Mouse (Mus musculus): ENCODE data around the gene Map3k15. TPM values are rescaled to one million over a fixed set of nuclear protein-coding genes. Genes with fewer than 3 reads are reported as not detected.
A peak's percentile ranks its signal among the peaks of the same experiment; 100 is the strongest.

Gene Map3k15
- polyA plus RNA-seq (2016; fragmentation: Nextera tagmentation; extraction: Ambion mirVana): 0.25 and 0.48 TPM in 2 replicates

- H3K4me2 ChIP-seq (replicated peaks): peak within 1 kb of the TSS; percentile 78
- H3K4me3 ChIP-seq: peak within 1 kb of the TSS; percentile 44
- 27% methylated on average over 76 of the region's 108 CpGs for WGBS
- H3K36me3 ChIP-seq: no peaks in the 10 kb centered on the region
- no peak within 1 kb of the TSS for H3K27ac ChIP-seq
- no peaks in the 10 kb centered on the region for H3K4me1 ChIP-seq
- H3K9ac ChIP-seq: peak within 1 kb of the TSS; percentile 35; the same call in 1 of the 2 replicates
- H3K27me3 ChIP-seq: peaks cover 40% of the 10 kb centered on the region
- H3K9me3 ChIP-seq (replicated peaks): no peaks in the 10 kb centered on the region
- ATAC-seq (ENCODE audit: low FRiP score): peak; percentile 56; the same call in 1 of the 2 replicates
These were observed at the start of gene Map3k15 for GRCm38 (mm10) chrX:159988002-159988960. Gene Map3k15 (plus strand): TSS chrX:159988433.

GRCm38 (mm10) chrX:159942569-159942968, 45.7 kb upstream of the Map3k15 start:
- Histone ChIP-seq H3K9ac (no peak overlapping the region), H3K36me3 (no peaks in the 10 kb centered on the region), H3K27me3 (peaks cover 13% of the 10 kb centered on the region), H3K4me1 (no peaks in the 10 kb centered on the region), H3K9me3 (replicated peaks) (no peaks in the 10 kb centered on the region), H3K4me2 (replicated peaks) (no peak overlapping the region), H3K4me3 (no peak overlapping the region), H3K27ac (no peak overlapping the region)
- ATAC-seq (ENCODE audit: low FRiP score): no peak
- 90% methylated on average over 2 of the region's 2 CpGs for WGBS

GRCm38 (mm10) chrX:159943586-159943985, 44.6 kb upstream of the Map3k15 start:
- Histone ChIP-seq H3K27ac (no peak overlapping the region), H3K4me3 (no peak overlapping the region), H3K9me3 (replicated peaks) (no peaks in the 10 kb centered on the region), H3K9ac (no peak overlapping the region), H3K4me1 (no peaks in the 10 kb centered on the region), H3K27me3 (peaks cover 17% of the 10 kb centered on the region), H3K4me2 (replicated peaks) (no peak overlapping the region), H3K36me3 (no peaks in the 10 kb centered on the region)
- no peak for ATAC-seq (ENCODE audit: low FRiP score)
- 53% methylated on average over 1 of the region's 1 CpGs for WGBS

- WGBS: 89% methylated on average over 7 of the region's 7 CpGs
- Histone ChIP-seq H3K4me2 (replicated peaks) (no peak overlapping the region), H3K27ac (no peak overlapping the region), H3K9me3 (replicated peaks) (no peaks in the 10 kb centered on the region), H3K4me3 (no peak overlapping the region), H3K36me3 (no peaks in the 10 kb centered on the region), H3K27me3 (peaks cover 39% of the 10 kb centered on the region), H3K9ac (no peak overlapping the region), H3K4me1 (no peaks in the 10 kb centered on the region)
- no peak for ATAC-seq (ENCODE audit: low FRiP score)
These were observed 34.4 kb upstream of the Map3k15 start for GRCm38 (mm10) chrX:159953546-159954429.

DNA sequence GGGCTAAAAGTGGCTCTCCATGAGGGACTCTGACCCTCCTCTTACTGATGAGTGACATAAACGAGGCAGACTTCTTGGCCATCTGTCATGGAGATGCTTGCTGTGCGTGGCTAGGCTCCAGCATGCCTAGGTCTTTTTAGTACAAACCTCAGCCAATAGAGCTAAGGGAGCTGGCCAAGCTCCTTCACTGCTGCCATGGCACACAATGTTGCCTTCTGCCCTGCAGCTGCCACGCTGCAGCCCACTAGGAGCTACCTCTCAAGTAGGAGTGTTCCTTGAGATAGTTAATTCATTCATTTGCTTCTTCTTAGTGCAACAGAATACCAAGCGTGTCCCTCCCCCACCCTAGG, 33.8 kb upstream of the Map3k15 start:
- 68% methylated on average over 4 of the region's 4 CpGs for WGBS

GRCm38 (mm10) chrX:159955433-159955832, 32.8 kb upstream of the Map3k15 start:
- no peak overlapping the region for H3K9ac ChIP-seq
- H3K4me2 ChIP-seq (replicated peaks): no peak overlapping the region
- H3K27ac ChIP-seq: no peak overlapping the region
- no peak for ATAC-seq (ENCODE audit: low FRiP score)
- H3K36me3 ChIP-seq: no peaks in the 10 kb centered on the region
- WGBS: 86% methylated on average over 6 of the region's 6 CpGs
- peaks cover 39% of the 10 kb centered on the region for H3K27me3 ChIP-seq
- H3K4me1 ChIP-seq: no peaks in the 10 kb centered on the region
- no peak overlapping the region for H3K4me3 ChIP-seq
- H3K9me3 ChIP-seq (replicated peaks): no peaks in the 10 kb centered on the region

More for the DNA sequence above, 33.8 kb upstream of the Map3k15 start:
- peaks cover 39% of the 10 kb centered on the region for H3K27me3 ChIP-seq
- no peak overlapping the region for H3K9ac ChIP-seq
- no peak overlapping the region for H3K4me2 ChIP-seq (replicated peaks)
- H3K36me3 ChIP-seq: no peaks in the 10 kb centered on the region
- H3K27ac ChIP-seq: no peak overlapping the region
- H3K9me3 ChIP-seq (replicated peaks): no peaks in the 10 kb centered on the region
- H3K4me3 ChIP-seq: no peak overlapping the region
- no peaks in the 10 kb centered on the region for H3K4me1 ChIP-seq
- ATAC-seq (ENCODE audit: low FRiP score): no peak

DNA sequence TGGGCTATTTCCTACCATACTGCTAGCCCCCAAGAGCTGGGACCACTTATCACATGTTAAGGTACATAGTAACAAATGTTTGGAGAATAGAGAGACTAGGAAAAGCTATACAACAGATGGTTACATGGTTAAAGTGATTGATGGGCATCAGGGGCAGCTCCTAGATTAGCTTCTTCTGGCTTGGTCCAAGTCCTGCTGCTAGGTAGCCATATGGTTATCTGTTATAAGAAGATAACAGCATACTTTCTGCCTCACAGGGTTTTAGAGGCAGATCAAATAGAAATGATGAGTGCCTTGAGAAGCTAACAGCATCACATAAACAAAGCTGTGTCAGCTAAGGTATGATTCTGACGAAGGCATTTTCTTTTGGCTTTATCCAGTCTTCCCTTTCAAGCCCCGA, 26.8 kb upstream of the Map3k15 start:
- no peak for ATAC-seq (ENCODE audit: low FRiP score)
- 90% methylated on average over 2 of the region's 2 CpGs for WGBS
- H3K9me3 ChIP-seq (replicated peaks): no peaks in the 10 kb centered on the region
- no peaks in the 10 kb centered on the region for H3K36me3 ChIP-seq
- H3K4me3 ChIP-seq: no peak overlapping the region
- peaks cover 23% of the 10 kb centered on the region for H3K27me3 ChIP-seq
- H3K27ac ChIP-seq: no peak overlapping the region
- no peak overlapping the region for H3K4me2 ChIP-seq (replicated peaks)
- no peaks in the 10 kb centered on the region for H3K4me1 ChIP-seq
- no peak overlapping the region for H3K9ac ChIP-seq

DNA sequence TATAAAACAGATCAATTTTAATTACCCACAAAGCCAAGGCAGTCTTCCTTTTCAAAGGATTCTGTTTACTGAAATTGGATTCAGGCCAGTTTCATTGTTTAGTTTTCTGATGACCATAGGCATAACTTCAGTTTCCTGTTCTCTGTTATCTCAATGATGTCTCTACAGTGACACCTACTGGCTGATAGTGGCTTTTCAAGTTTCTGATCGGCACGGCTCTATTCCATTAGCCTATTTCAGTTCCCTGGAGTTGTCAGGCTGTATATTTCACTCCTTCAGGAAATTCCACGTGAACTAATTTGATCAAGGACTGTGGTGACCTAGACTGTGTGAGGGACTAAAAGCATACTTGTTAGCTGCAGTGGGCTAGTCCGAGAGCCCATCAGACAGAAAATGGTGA, 25.0 kb upstream of the Map3k15 start:
- Histone ChIP-seq H3K36me3 (no peaks in the 10 kb centered on the region), H3K27me3 (peaks cover 35% of the 10 kb centered on the region), H3K4me1 (no peaks in the 10 kb centered on the region), H3K4me3 (no peak overlapping the region), H3K27ac (no peak overlapping the region), H3K4me2 (replicated peaks) (no peak overlapping the region), H3K9ac (no peak overlapping the region), H3K9me3 (replicated peaks) (no peaks in the 10 kb centered on the region)
- WGBS: 36% methylated on average over 4 of the region's 4 CpGs
- peak; percentile 46; the same call in 1 of the 2 replicates for ATAC-seq (ENCODE audit: low FRiP score)

DNA sequence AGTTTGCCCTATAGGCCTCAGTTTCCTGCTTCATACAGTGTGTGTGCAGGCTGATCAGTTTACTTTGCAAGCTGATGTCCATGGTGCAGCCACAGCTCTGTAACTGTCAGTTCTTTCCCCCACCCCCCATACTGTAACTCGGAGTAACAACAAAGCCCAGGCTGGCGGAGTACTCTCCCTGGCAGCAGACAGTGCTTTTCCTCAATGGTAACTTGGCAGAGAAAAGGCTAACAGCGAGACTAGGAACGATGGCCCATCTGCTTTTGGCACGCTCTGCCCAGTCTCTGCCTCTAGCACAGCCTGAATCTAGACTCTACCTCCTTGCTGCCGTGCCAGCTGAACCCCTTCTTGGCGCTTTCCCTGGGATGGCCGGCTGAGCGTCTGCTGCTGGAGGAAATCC, 24.3 kb upstream of the Map3k15 start:
- Histone ChIP-seq H3K9me3 (replicated peaks) (no peaks in the 10 kb centered on the region), H3K9ac (no peak overlapping the region), H3K4me2 (replicated peaks) (no peak overlapping the region), H3K27ac (no peak overlapping the region), H3K36me3 (no peaks in the 10 kb centered on the region), H3K4me3 (no peak overlapping the region), H3K4me1 (no peaks in the 10 kb centered on the region), H3K27me3 (peaks cover 38% of the 10 kb centered on the region)
- 89% methylated on average over 9 of the region's 9 CpGs for WGBS
- no peak for ATAC-seq (ENCODE audit: low FRiP score)

DNA sequence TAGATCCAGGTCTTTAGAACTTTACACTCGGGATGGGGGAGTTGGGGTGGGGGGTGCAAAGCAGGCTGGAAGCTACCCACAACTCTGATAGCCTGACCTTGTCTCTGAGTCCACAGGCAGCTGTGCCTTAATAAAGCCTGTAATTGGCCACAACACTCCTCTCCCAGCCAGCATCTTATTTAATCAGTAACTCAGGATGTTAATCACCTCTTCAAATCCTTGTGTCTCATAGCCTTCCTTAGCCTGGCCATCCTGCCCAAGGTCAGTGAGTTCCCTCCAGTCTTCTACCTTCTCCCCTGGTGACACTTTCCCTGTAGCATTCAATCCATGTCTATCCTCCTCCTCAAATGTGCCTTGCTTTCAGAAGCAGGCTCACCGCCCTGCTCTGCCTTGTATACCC, 19.2 kb upstream of the Map3k15 start:
- Histone ChIP-seq H3K27me3 (peaks cover 37% of the 10 kb centered on the region), H3K9me3 (replicated peaks) (no peaks in the 10 kb centered on the region), H3K4me1 (no peaks in the 10 kb centered on the region), H3K27ac (no peak overlapping the region), H3K36me3 (no peaks in the 10 kb centered on the region), H3K9ac (no peak overlapping the region), H3K4me2 (replicated peaks) (no peak overlapping the region), H3K4me3 (no peak overlapping the region)
- no peak for ATAC-seq (ENCODE audit: low FRiP score)
- WGBS: 93% methylated on average over 2 of the region's 2 CpGs

DNA sequence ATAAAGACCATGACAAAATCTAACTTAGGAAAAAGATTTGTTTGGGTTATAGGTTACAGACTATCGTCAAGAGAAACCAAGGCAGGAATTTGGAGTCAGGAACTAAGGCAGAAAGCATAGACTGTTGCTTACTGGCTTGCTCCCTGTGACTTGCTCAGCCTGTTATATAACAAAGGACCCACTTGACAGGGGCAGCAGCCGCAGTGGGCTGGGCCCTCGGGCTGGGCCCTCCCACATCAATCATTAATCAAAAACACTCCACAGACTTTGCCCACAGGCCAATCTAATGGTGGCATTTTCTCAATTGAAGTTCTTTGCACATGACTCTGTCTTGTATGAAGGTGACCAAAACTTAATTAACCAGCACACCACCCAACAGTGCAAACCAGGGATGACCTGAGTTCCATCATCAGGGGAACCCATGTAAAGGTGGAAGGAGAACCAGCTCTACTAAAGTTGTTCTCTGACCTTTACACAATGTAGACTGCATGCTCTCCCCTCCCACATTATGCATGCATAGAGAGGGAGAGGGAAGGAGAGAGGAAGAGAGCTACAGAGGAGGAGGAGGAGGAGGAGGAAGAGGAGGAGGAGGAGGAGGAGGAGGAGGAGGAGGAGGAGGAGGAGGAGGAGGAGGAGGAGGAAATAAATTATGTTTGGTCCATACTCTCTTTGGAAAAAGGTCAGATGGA, 17.0 kb upstream of the Map3k15 start:
- WGBS: 62% methylated on average over 3 of the region's 3 CpGs
- no peaks in the 10 kb centered on the region for H3K9me3 ChIP-seq (replicated peaks)
- no peaks in the 10 kb centered on the region for H3K4me1 ChIP-seq
- no peak for ATAC-seq (ENCODE audit: low FRiP score)
- peaks cover 20% of the 10 kb centered on the region for H3K27me3 ChIP-seq
- no peak overlapping the region for H3K27ac ChIP-seq
- H3K4me2 ChIP-seq (replicated peaks): no peak overlapping the region
- H3K4me3 ChIP-seq: no peak overlapping the region
- H3K36me3 ChIP-seq: no peaks in the 10 kb centered on the region
- H3K9ac ChIP-seq: no peak overlapping the region

- Histone ChIP-seq H3K9ac (no peak overlapping the region), H3K27me3 (peaks cover 6% of the 10 kb centered on the region; the same call in 1 of the 2 replicates), H3K36me3 (no peaks in the 10 kb centered on the region), H3K27ac (no peak overlapping the region), H3K4me1 (no peaks in the 10 kb centered on the region), H3K4me2 (replicated peaks) (no peak overlapping the region), H3K4me3 (no peak overlapping the region), H3K9me3 (replicated peaks) (no peaks in the 10 kb centered on the region)
- 26% methylated on average over 5 of the region's 5 CpGs for WGBS
- ATAC-seq (ENCODE audit: low FRiP score): no peak
These were observed 14.5 kb upstream of the Map3k15 start for GRCm38 (mm10) chrX:159973730-159974129.
